Mouse (Mus musculus) midbrain, postnatal 0 days (tissue): ENCODE measurements at regions not wholly inside any gene's neighbourhood (a gene's known extent, or its start where the extent isn't known, plus 50 kb on each side); places are given as distances from the start of the nearest gene placed in this dataset.
A peak's percentile ranks its signal among the peaks of the same experiment; 100 is the strongest.

Experiments used
- ATAC-seq: fragments of 200-750 bp; cut with Nextera tagmentation; 2 replicates; pipeline ENCODE4 v1.8.0; 2017; ENCODE audit warnings: moderate number of reproducible peaks, mild to moderate bottlenecking, moderate TSS enrichment, moderate library complexity; ENCODE audit not compliant: low FRiP score
- DNase-seq: peaks from one replicate; pipeline ENCODE4 v3.0.0-alpha.2; 2015; ENCODE audit warnings: low spot score
- H3K27ac ChIP-seq: fragments of 300-500 bp; sonication (generic); 2 replicates; pipeline ENCODE4 v1.5.1; 2014; ENCODE audit warnings: low read depth, mild to moderate bottlenecking, low read length, mixed read lengths
- H3K27me3 ChIP-seq: fragments of 300-500 bp; sonication (generic); 2 replicates; pipeline ENCODE4 v1.6.1; 2014; ENCODE audit warnings: low read length, control low read depth, mixed read lengths; ENCODE audit not compliant: insufficient read depth
- H3K36me3 ChIP-seq: fragments of 300-500 bp; sonication (generic); 2 replicates; pipeline ENCODE4 v1.6.1; 2014; ENCODE audit warnings: low read length, control low read depth, mixed read lengths; ENCODE audit not compliant: insufficient read depth
- H3K4me1 ChIP-seq: fragments of 300-500 bp; sonication (generic); 2 replicates; pipeline ENCODE4 v1.6.1; 2014; ENCODE audit warnings: mild to moderate bottlenecking, control low read depth, antibody characterized with exemption, low read length, mixed read lengths; ENCODE audit not compliant: insufficient read depth
- H3K4me2 ChIP-seq: fragments of 300-500 bp; sonication (generic); 2 replicates; pipeline ENCODE4 v1.6.1; 2014; ENCODE audit warnings: low read depth, mild to moderate bottlenecking, low read length, mixed read lengths; ENCODE audit not compliant: poor library complexity, severe bottlenecking
- H3K4me3 ChIP-seq: fragments of 300-500 bp; sonication (generic); 2 replicates; pipeline ENCODE4 v1.5.1; 2014; ENCODE audit warnings: low read depth, mild to moderate bottlenecking, low read length, moderate library complexity
- H3K9ac ChIP-seq: fragments of 300-500 bp; sonication (generic); replicated peaks from 2 replicates; pipeline ENCODE4 v1.6.1; 2014; ENCODE audit warnings: mild to moderate bottlenecking, low read length, moderate library complexity, mixed read lengths; ENCODE audit not compliant: poor library complexity, severe bottlenecking
- H3K9me3 ChIP-seq: fragments of 300-500 bp; sonication (generic); 2 replicates; pipeline ENCODE4 v1.6.1; 2016; ENCODE audit warnings: low read length, control low read depth
- CTCF ChIP-seq: IDR thresholded peaks from 2 replicates; pipeline ENCODE4 v1.5.1; 2016; ENCODE audit warnings: antibody characterized with exemption, mild to moderate bottlenecking
- WGBS: fragments of 180-500 bp; shearing (Covaris S2); extraction: QIAGEN DNeasy Blood & Tissue Kit; methylation state at CpG from one replicate; pipeline ENCODE4 v1.1.7; 2014; 5-methylcytosine and 5-hydroxymethylcytosine counted together

DNA sequence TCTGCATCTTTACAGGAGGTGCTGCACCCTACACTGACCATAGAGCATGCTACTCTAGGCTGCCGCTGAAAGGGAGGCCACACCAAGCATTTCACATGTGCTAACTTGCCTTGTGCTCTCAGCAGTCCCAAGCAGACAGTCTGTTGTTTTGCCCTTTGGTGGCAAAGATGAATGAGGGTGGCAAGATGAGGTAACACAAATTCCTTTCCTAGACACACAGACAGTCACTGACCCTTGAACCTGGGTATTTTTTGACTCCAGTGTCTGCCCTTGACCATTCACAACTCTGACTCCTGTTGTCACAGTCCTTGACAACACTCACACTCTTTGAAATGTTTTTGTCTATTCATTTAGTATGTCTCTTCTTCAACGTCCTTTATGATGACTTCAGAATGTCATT lies 218.9 kb upstream of the Adgrl2 start:
- 89% methylated on average over 2 of the region's 2 CpGs for WGBS
- no peak for TF ChIP-seq CTCF
- no peaks in the 10 kb centered on the region for H3K36me3 ChIP-seq
- no peak overlapping the region for H3K9ac ChIP-seq
- no peak for DNase-seq
- no peak for ATAC-seq
- no peak overlapping the region for H3K4me2 ChIP-seq
- H3K27me3 ChIP-seq: no peaks in the 10 kb centered on the region
- H3K9me3 ChIP-seq: no peaks in the 10 kb centered on the region
- H3K4me1 ChIP-seq: no peaks in the 10 kb centered on the region
- no peak overlapping the region for H3K4me3 ChIP-seq
- H3K27ac ChIP-seq: no peak overlapping the region

DNA sequence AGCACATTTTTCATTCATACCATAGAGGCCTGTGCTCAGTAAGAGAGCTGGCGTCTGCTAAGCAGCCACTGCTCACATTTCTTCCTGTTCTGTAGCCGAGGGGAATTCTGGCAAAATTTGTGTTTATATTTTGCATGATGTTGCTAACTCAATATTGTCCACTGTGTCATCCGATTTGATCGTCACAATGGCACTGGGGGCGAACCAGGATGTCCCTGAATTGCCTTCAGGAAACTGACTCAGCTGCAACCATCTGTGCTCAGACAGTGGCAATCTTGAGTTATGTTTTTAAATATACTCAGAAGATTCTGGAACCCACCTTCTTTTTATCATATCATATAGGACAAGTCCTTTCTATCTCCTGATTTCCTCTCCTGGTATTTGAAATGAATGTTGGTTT lies 213.1 kb upstream of the Adgrl2 start:
- Histone ChIP-seq H3K36me3 (no peaks in the 10 kb centered on the region), H3K4me3 (no peak overlapping the region), H3K27ac (no peak overlapping the region), H3K4me1 (no peaks in the 10 kb centered on the region), H3K4me2 (no peak overlapping the region), H3K9me3 (no peaks in the 10 kb centered on the region), H3K9ac (no peak overlapping the region), H3K27me3 (no peaks in the 10 kb centered on the region)
- no peak for TF ChIP-seq CTCF
- no peak for DNase-seq
- 83% methylated on average over 5 of the region's 5 CpGs for WGBS
- ATAC-seq: no peak

DNA sequence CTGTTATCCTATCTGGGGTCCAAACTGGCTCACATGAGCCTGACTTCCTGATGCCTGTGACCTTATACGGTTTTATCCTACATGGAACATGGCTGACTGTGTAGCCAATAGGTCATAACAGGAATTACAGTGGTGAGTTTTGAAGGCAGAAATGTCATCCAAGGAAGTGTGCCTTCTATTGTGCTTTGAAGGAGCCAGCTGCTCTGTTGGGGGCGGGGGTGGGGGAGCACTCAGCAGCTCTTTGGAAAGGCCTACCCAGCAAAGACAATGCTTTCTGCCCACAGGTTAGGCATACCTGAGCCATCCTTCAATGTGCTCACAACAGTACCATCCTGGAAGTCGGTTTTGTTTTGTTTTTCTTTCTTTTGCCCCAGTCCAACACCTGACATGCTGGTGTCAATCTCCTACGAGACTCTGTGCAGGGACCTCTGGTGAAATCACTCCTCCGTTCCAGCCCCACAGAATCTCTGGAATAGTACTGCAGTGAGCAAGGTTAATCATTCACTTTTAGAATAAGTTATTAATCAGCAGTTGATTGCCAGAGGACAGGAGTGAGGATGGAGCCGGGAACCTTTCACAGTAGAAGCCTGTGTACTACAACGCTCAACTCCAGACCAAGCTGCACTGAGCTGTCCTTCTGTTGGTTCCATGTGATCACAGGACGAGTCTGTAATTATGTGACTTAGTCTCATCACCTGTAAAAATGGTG lies 206.3 kb upstream of the Adgrl2 start:
- Histone ChIP-seq H3K27me3 (no peaks in the 10 kb centered on the region), H3K4me1 (no peaks in the 10 kb centered on the region), H3K36me3 (no peaks in the 10 kb centered on the region), H3K27ac (no peak overlapping the region), H3K9ac (no peak overlapping the region), H3K9me3 (no peaks in the 10 kb centered on the region), H3K4me2 (no peak overlapping the region), H3K4me3 (no peak overlapping the region)
- WGBS: 89% methylated on average over 8 of the region's 8 CpGs
- TF ChIP-seq CTCF: no peak
- DNase-seq (no peak), ATAC-seq (no peak)

DNA sequence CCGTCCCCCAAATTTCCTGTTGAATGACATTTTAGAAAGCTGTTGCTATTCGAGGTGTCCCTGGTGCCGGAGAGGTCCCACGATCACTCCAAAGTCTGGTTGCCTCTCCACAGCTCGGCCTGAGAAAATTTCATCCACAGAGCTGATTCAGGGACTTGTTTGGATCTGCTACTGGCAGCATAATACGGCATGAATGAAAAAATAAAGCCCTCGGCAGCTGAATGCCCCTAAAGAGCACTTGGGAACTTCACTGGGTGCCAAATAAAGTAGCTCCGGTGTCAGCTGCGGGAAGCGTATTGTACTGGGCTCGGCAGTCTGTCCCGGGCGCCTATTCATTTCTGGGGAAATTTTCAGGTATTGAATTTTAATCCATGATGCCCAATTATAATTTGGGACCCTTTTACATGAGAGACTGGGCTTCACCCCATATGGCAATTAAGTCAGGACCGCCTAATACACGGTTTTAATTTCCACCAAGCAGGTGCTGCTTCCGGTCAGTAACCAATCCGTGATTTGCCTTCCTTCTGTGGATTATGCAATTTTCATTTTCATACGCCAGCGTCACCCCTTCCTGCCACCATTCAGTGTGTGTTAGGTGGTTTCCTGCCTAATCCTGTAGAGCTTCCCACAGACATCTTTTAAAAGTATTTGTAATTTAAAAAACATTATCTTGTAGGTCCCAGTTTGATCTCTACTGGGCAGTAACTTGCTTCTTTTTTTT lies 200.7 kb upstream of the Adgrl2 start:
- H3K36me3 ChIP-seq: no peaks in the 10 kb centered on the region
- peak overlapping the region; percentile 52 for H3K4me2 ChIP-seq
- WGBS: 19% methylated on average over 19 of the region's 19 CpGs
- DNase-seq (peak; percentile 31), ATAC-seq (no peak)
- H3K9ac ChIP-seq: no peak overlapping the region; the same call in 1 of the 2 replicates
- no peak overlapping the region for H3K27ac ChIP-seq
- no peaks in the 10 kb centered on the region for H3K27me3 ChIP-seq
- no peaks in the 10 kb centered on the region for H3K9me3 ChIP-seq
- peak overlapping the region; percentile 32 for H3K4me3 ChIP-seq
- no peaks in the 10 kb centered on the region for H3K4me1 ChIP-seq
- TF ChIP-seq CTCF: no peak

DNA sequence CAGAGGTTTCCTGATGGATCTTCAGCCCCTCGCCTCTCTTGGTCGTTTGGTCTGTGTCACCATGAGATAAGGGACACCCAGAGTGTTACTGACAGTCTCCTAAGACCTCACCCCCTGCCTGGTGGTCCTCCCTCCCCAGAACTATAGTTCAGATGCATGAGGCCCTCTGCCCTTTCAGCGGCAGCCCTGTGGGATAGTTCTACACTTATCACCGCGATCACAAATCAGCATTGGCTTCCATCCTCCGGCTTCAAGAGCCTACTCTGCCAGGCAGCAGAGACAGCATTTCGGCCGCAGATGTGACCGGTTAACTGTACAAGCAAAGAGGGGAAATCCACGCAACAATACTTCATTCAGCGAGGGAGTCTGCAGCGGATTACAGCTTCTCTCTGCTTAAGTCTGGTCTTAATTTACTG lies 193.8 kb upstream of the Adgrl2 start:
- no peak for TF ChIP-seq CTCF
- ATAC-seq (no peak), DNase-seq (no peak)
- Histone ChIP-seq H3K4me1 (no peaks in the 10 kb centered on the region), H3K9ac (no peak overlapping the region), H3K27ac (no peak overlapping the region), H3K4me2 (peak overlapping the region; percentile 36), H3K27me3 (no peaks in the 10 kb centered on the region), H3K36me3 (no peaks in the 10 kb centered on the region), H3K4me3 (no peak overlapping the region), H3K9me3 (no peaks in the 10 kb centered on the region)
- WGBS: 18% methylated on average over 12 of the region's 12 CpGs

DNA sequence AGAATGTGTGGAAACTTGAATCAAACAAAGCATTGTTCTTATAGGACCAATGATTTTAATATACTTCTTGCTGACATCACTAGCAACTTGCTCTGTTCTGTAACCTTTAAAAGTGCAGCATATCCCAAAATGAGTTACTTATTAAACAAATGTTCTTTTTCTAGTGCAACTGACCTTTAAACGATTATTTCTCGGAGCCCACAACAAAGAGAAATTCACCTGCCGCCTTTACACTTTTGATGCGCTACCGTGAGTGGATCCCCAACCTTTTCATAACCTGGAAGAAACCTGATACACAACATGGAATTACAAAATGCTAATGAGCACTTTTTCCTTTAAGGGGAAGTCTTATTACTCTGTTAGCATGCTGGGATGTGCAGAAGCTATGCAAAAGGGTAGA lies 191.7 kb upstream of the Adgrl2 start:
- Histone ChIP-seq H3K27me3 (no peaks in the 10 kb centered on the region), H3K36me3 (no peaks in the 10 kb centered on the region), H3K4me3 (no peak overlapping the region), H3K4me1 (no peaks in the 10 kb centered on the region), H3K9me3 (no peaks in the 10 kb centered on the region), H3K27ac (no peak overlapping the region), H3K9ac (no peak overlapping the region), H3K4me2 (no peak overlapping the region)
- WGBS: 94% methylated on average over 5 of the region's 5 CpGs
- no peak for TF ChIP-seq CTCF
- ATAC-seq (no peak), DNase-seq (no peak)
